Mouse (Mus musculus) heart, embryonic 15.5 days (tissue): ENCODE measurements around the gene 6030468B19Rik. TPM values are rescaled to one million over a fixed set of nuclear protein-coding genes. Genes with fewer than 3 reads are reported as not detected.
"Not testable (repeated sequence)": the region's sequence is repeated elsewhere in the genome, so short reads cannot be mapped to it uniquely, and the experiment has no call there.

Source experiments
- ATAC-seq: fragments of 200-750 bp; cut with Nextera tagmentation; replicated peaks from 2 replicates; pipeline ENCODE4 v1.8.0; 2017; ENCODE audit warnings: low read depth, moderate TSS enrichment; ENCODE audit not compliant: insufficient number of reproducible peaks, insufficient read depth, low FRiP score
- H3K27ac ChIP-seq: fragments of 300-500 bp; sonication (generic); 2 replicates; pipeline ENCODE4 v1.5.1; 2015; ENCODE audit warnings: mild to moderate bottlenecking, inconsistent platforms
- H3K27me3 ChIP-seq: fragments of 300-500 bp; sonication (generic); 2 replicates; pipeline ENCODE4 v1.6.1; 2015; ENCODE audit warnings: inconsistent platforms
- H3K36me3 ChIP-seq: fragments of 300-500 bp; sonication (generic); 2 replicates; pipeline ENCODE4 v1.6.1; 2015; ENCODE audit warnings: mild to moderate bottlenecking, inconsistent platforms
- H3K4me1 ChIP-seq: fragments of 300-500 bp; sonication (generic); replicated peaks from 2 replicates; pipeline ENCODE4 v1.6.1; 2015; ENCODE audit warnings: inconsistent platforms
- H3K4me2 ChIP-seq: fragments of 300-500 bp; sonication (generic); 2 replicates; pipeline ENCODE4 v1.6.1; 2015; ENCODE audit warnings: inconsistent platforms, mild to moderate bottlenecking, moderate library complexity
- H3K4me3 ChIP-seq: fragments of 300-500 bp; sonication (generic); 2 replicates; pipeline ENCODE4 v1.5.1; 2015; ENCODE audit warnings: mild to moderate bottlenecking, inconsistent platforms
- H3K9ac ChIP-seq: fragments of 300-500 bp; sonication (generic); 2 replicates; pipeline ENCODE4 v1.6.1; 2015; ENCODE audit warnings: mild to moderate bottlenecking, inconsistent platforms
- H3K9me3 ChIP-seq: fragments of 300-500 bp; sonication (generic); replicated peaks from 2 replicates; pipeline ENCODE4 v1.6.1; 2016; ENCODE audit warnings: inconsistent platforms
- WGBS: fragments of 180-500 bp; shearing (Covaris S2); methylation state at CpG from one replicate; pipeline ENCODE4 v1.1.7; 2015; ENCODE audit warnings: mixed read lengths; 5-methylcytosine and 5-hydroxymethylcytosine counted together
- polyA plus RNA-seq: library from polyadenylated mRNA; unstranded; fragments of >200 nt; fragmentation: Nextera tagmentation; extraction: Ambion mirVana; gene quantifications from 2 replicates; pipeline ENCODE4 v1.2.1, GENCODE M21; 2015

6030468B19Rik gene
- polyA plus RNA-seq, 1 experiment from 2014 or later = 0.34 TPM

DNA sequence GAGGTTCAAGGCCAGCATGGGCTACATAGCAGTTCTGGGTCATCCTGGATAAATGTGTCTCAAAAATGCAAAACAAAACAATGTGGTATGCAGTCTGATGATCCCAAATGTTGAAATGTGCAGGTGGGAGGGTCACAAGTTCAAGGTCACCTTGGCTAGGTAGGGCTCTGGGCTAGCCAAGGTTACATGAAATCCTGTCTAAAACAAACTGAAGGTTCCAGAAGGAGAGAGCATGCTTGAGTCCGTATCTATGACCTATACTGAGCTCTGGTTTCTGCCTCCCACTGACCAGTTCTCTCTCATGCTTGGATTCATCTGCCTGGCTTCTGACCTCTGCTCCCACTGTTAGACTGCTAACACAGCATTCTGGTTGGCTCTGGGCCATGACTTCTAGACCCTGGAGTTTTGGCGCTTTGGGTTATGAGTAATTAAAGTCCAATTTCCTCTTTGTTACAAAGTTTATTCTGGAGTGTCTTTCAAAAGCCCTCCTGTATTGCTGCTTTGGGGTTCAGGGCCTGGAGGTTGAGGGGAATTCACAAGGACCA, 32.3 kb downstream of the 6030468B19Rik start:
- H3K36me3 ChIP-seq = no peaks in the 10 kb centered on the region
- no peaks in the 10 kb centered on the region for H3K9me3 ChIP-seq
- ATAC-seq = no peak
- H3K27ac ChIP-seq = peak overlapping the region; percentile 95
- H3K4me3 ChIP-seq = no peak overlapping the region
- H3K9ac ChIP-seq = 0 out of 2 replicates have a peak overlapping the region, but pooled peaks have one; percentile 1
- WGBS = 44% methylated on average over 2 of the region's 2 CpGs
- H3K4me2 ChIP-seq = peak overlapping the region; percentile 92; the same call in 1 of the 2 replicates
- H3K27me3 ChIP-seq = no peaks in the 10 kb centered on the region
- H3K4me1 ChIP-seq = peaks cover 70% of the 10 kb centered on the region

GRCm38 (mm10) chr11:117830401-117830800, 32.9 kb downstream of the 6030468B19Rik start:
- H3K4me3 ChIP-seq = no peak overlapping the region

GRCm38 (mm10) chr11:117832086-117832969, 34.9 kb downstream of the 6030468B19Rik start:
- H3K9me3 ChIP-seq = no peaks in the 10 kb centered on the region
- 24% methylated on average over 28 of the region's 28 CpGs for WGBS
- no peaks in the 10 kb centered on the region for H3K36me3 ChIP-seq
- no peaks in the 10 kb centered on the region for H3K27me3 ChIP-seq
- no peak overlapping the region for H3K9ac ChIP-seq
- H3K4me2 ChIP-seq = peak overlapping the region; percentile 50
- no peak; the same call in 1 of the 2 replicates for ATAC-seq
- H3K27ac ChIP-seq = no peak overlapping the region
- H3K4me3 ChIP-seq = peak overlapping the region; percentile 27
- H3K4me1 ChIP-seq = peaks cover 50% of the 10 kb centered on the region

More at GRCm38 (mm10) chr11:117830401-117830800, 32.9 kb downstream of the 6030468B19Rik start:
- 56% methylated on average over 9 of the region's 9 CpGs for WGBS
- Histone ChIP-seq H3K9me3 (no peaks in the 10 kb centered on the region), H3K4me1 (peaks cover 64% of the 10 kb centered on the region), H3K36me3 (no peaks in the 10 kb centered on the region), H3K27ac (peak overlapping the region; percentile 95), H3K27me3 (no peaks in the 10 kb centered on the region), H3K4me2 (no peak overlapping the region), H3K9ac (0 out of 2 replicates have a peak overlapping the region, but pooled peaks have one; percentile 1)
- no peak for ATAC-seq

DNA sequence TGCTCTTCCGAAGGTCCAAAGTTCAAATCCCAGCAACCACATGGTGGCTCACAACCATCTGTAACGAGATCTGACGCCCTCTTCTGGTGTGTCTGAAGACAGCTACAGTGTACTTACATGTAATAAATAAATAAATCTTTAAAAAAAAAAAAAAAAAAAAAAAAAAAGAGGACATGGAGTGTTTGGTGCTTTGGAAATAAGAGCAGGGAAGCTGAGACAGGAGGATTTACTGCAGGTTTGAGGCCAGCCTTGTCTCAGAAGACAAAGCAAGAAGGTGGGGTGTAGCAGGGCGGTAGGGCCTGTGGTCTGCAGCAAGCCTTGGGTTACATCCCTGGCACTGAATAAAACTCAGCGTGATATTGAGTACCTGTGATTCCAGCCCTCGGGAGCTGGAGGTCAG, 36.0 kb downstream of the 6030468B19Rik start:
- not testable (repeated sequence) for H3K36me3 ChIP-seq, H3K4me3 ChIP-seq, ATAC-seq, H3K27me3 ChIP-seq, H3K4me2 ChIP-seq, H3K27ac ChIP-seq, H3K9ac ChIP-seq, H3K9me3 ChIP-seq
- peaks cover 44% of the 10 kb centered on the region for H3K4me1 ChIP-seq
- 91% methylated on average over 4 of the region's 6 CpGs for WGBS

DNA sequence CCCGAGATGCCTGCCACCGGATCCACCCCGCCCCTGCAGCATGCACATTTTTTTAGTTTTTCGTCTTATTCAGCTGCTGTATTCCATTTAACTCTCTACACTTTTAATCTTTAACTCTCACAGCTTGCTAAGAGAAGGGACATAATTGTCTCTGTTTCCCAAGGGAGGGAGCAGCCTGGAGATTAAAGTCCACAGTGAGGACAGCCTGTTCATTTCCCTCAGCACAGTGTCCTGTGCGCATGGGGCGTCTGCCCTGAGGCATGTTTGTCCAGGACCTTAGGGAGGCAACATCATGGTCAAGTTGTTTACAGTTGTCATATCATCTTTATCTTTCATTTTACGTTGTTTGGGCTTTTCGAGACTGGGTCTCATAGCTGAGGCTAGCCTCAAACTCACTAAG, 36.6 kb downstream of the 6030468B19Rik start:
- Histone ChIP-seq H3K4me2 (no peak overlapping the region), H3K9ac (no peak overlapping the region), H3K27ac (no peak overlapping the region), H3K36me3 (no peaks in the 10 kb centered on the region), H3K4me3 (no peak overlapping the region), H3K9me3 (no peaks in the 10 kb centered on the region), H3K27me3 (no peaks in the 10 kb centered on the region), H3K4me1 (peaks cover 44% of the 10 kb centered on the region)
- 84% methylated on average over 8 of the region's 8 CpGs for WGBS
- no peak for ATAC-seq

GRCm38 (mm10) chr11:117836306-117836705, 38.8 kb downstream of the 6030468B19Rik start:
- Histone ChIP-seq H3K4me1 (peaks cover 33% of the 10 kb centered on the region), H3K27me3 (no peaks in the 10 kb centered on the region), H3K27ac (no peak overlapping the region), H3K36me3 (no peaks in the 10 kb centered on the region), H3K4me3 (peak overlapping the region; percentile 23), H3K4me2 (peak overlapping the region; percentile 55), H3K9me3 (no peaks in the 10 kb centered on the region), H3K9ac (no peak overlapping the region)
- WGBS = 28% methylated on average over 13 of the region's 13 CpGs
- no peak for ATAC-seq

DNA sequence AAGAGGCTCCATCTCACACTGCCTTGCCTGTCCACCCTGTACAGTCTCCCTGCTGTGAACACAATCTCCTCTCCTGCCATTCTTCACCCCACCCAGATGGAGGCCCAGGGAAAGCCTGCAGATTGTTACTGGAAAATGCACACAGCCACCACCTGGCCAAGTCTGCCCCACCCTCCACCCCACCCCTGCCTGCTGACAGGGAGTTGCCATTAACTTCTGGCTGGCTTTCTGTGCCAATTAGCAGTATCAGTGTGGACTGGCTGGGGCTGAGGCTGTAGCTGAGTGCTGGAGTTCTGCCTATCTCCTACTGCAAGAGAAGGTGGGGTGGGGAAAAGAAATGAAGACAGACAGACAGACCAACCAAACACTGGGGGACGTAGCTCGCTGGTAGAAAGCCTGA, 41.1 kb downstream of the 6030468B19Rik start:
- no peak overlapping the region for H3K4me2 ChIP-seq
- WGBS = 71% methylated on average over 2 of the region's 2 CpGs
- peaks cover 25% of the 10 kb centered on the region for H3K4me1 ChIP-seq
- H3K9me3 ChIP-seq = no peaks in the 10 kb centered on the region
- no peak overlapping the region for H3K4me3 ChIP-seq
- no peak overlapping the region for H3K9ac ChIP-seq
- no peaks in the 10 kb centered on the region for H3K27me3 ChIP-seq
- no peaks in the 10 kb centered on the region for H3K36me3 ChIP-seq
- ATAC-seq = peak; percentile 41; the same call in 1 of the 2 replicates
- peak overlapping the region; percentile 51 for H3K27ac ChIP-seq

GRCm38 (mm10) chr11:117839021-117839420, 41.6 kb downstream of the 6030468B19Rik start:
- Histone ChIP-seq H3K27me3 (no peaks in the 10 kb centered on the region), H3K4me3 (no peak overlapping the region), H3K9ac (no peak overlapping the region), H3K27ac (peak overlapping the region; percentile 51), H3K9me3 (no peaks in the 10 kb centered on the region), H3K4me2 (no peak overlapping the region), H3K36me3 (no peaks in the 10 kb centered on the region), H3K4me1 (peaks cover 25% of the 10 kb centered on the region)
- WGBS = 85% methylated on average over 1 of the region's 1 CpGs
- ATAC-seq = no peak

- H3K27ac ChIP-seq = peak overlapping the region; percentile 48
- no peak for ATAC-seq
- H3K4me2 ChIP-seq = no peak overlapping the region
- H3K9ac ChIP-seq = 0 out of 2 replicates have a peak overlapping the region, but pooled peaks have one; percentile 0
- H3K36me3 ChIP-seq = no peaks in the 10 kb centered on the region
- peaks cover 25% of the 10 kb centered on the region for H3K4me1 ChIP-seq
- 22% methylated on average over 1 of the region's 1 CpGs for WGBS
- H3K4me3 ChIP-seq = no peak overlapping the region
- H3K9me3 ChIP-seq = no peaks in the 10 kb centered on the region
- no peaks in the 10 kb centered on the region for H3K27me3 ChIP-seq
Measured at GRCm38 (mm10) chr11:117840910-117841309, 43.5 kb downstream of the 6030468B19Rik start.

GRCm38 (mm10) chr11:117843434-117843833, 46.0 kb downstream of the 6030468B19Rik start:
- H3K27ac ChIP-seq = no peak overlapping the region
- no peak for ATAC-seq
- H3K9ac ChIP-seq = no peak overlapping the region
- 81% methylated on average over 2 of the region's 2 CpGs for WGBS
- peaks cover 26% of the 10 kb centered on the region for H3K4me1 ChIP-seq
- H3K36me3 ChIP-seq = no peaks in the 10 kb centered on the region
- no peak overlapping the region for H3K4me2 ChIP-seq
- no peaks in the 10 kb centered on the region for H3K9me3 ChIP-seq
- H3K4me3 ChIP-seq = no peak overlapping the region
- no peaks in the 10 kb centered on the region for H3K27me3 ChIP-seq

DNA sequence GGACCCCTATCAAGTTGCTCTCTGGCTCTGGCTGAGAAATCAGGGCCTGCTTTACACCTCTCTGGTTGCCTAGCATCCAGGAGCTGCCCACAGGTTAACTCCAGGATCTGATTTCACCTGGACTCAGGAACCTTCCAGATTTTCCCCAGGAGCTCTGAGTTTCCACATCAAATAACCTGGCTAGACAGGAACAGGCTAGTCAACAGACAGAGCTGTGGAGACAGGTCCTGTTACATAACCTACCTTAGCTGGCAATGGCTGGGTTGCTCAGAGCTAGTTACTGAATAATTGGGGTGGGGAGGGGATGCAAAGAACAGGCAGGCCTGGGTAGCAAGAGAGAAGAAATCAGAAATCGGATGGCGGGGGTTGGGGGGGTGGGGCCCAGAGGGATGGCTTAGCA, 47.5 kb downstream of the 6030468B19Rik start:
- no peaks in the 10 kb centered on the region for H3K27me3 ChIP-seq
- H3K4me2 ChIP-seq = no peak overlapping the region
- no peak overlapping the region for H3K9ac ChIP-seq
- H3K36me3 ChIP-seq = no peaks in the 10 kb centered on the region
- WGBS = 59% methylated on average over 2 of the region's 2 CpGs
- no peak overlapping the region for H3K4me3 ChIP-seq
- H3K27ac ChIP-seq = no peak overlapping the region
- no peak for ATAC-seq
- no peaks in the 10 kb centered on the region for H3K9me3 ChIP-seq
- H3K4me1 ChIP-seq = peaks cover 26% of the 10 kb centered on the region
